Mouse (Mus musculus) cerebellum, adult 18-20 months (tissue): Measurements from ENCODE around the gene Kdelr2.
A peak's percentile ranks its signal among the peaks of the same experiment; 100 is the strongest.
"Not testable (repeated sequence)": the region's sequence is repeated elsewhere in the genome, so short reads cannot be mapped to it uniquely, and the experiment has no call there.

Experiments
- DNase-seq, 2 experiments: peaks; one replicate each; pipeline ENCODE4 v3.0.0; 2021

The Kdelr2 gene

GRCm38 (mm10) chr5:143403221-143404147 lies at the start of gene Kdelr2:
Gene Kdelr2, plus strand, starts transcription at chr5:143403838.
- peak; percentile 91 to 97 for DNase-seq

- no peak for DNase-seq
Observed at GRCm38 (mm10) chr5:143356017-143356416, 47.6 kb upstream of the Kdelr2 start.

- DNase-seq = no peak
Observed at GRCm38 (mm10) chr5:143356686-143357388, 46.8 kb upstream of the Kdelr2 start, which contains the start of gene Grid2ip. Gene Grid2ip, plus strand, starts transcription at chr5:143357338.

- DNase-seq = no peak
Observed at GRCm38 (mm10) chr5:143357564-143357963, 46.1 kb upstream of the Kdelr2 start.

GRCm38 (mm10) chr5:143359263-143359662 lies 44.4 kb upstream of the Kdelr2 start:
- no peak for DNase-seq

GRCm38 (mm10) chr5:143360000-143360399 lies 43.6 kb upstream of the Kdelr2 start:
- DNase-seq = no peak

- no peak for DNase-seq
Observed at GRCm38 (mm10) chr5:143361428-143361827, 42.2 kb upstream of the Kdelr2 start.

- DNase-seq = no peak
Observed at GRCm38 (mm10) chr5:143363678-143364615, 39.7 kb upstream of the Kdelr2 start.

GRCm38 (mm10) chr5:143367931-143368330 lies 35.7 kb upstream of the Kdelr2 start:
- DNase-seq = no peak

GRCm38 (mm10) chr5:143369611-143370255 lies 33.9 kb upstream of the Kdelr2 start:
- no peak for DNase-seq

GRCm38 (mm10) chr5:143370416-143371145 lies 33.1 kb upstream of the Kdelr2 start:
- no peak for DNase-seq

- no peak for DNase-seq
Observed at GRCm38 (mm10) chr5:143371146-143371510, 32.5 kb upstream of the Kdelr2 start.

GRCm38 (mm10) chr5:143372818-143373217 lies 30.8 kb upstream of the Kdelr2 start:
- DNase-seq = peak in 1 of 2 experiments; percentile 23

GRCm38 (mm10) chr5:143375242-143375641 lies 28.4 kb upstream of the Kdelr2 start:
- DNase-seq = peak; percentile 32 to 61

GRCm38 (mm10) chr5:143376156-143376555 lies 27.5 kb upstream of the Kdelr2 start:
- DNase-seq = no peak

GRCm38 (mm10) chr5:143386797-143387621 lies 16.6 kb upstream of the Kdelr2 start:
- no peak for DNase-seq

- no peak for DNase-seq
Observed at GRCm38 (mm10) chr5:143394184-143394583, 9.5 kb upstream of the Kdelr2 start.

- not testable (repeated sequence) for DNase-seq
Observed at GRCm38 (mm10) chr5:143394966-143395365, 8.7 kb upstream of the Kdelr2 start.

- peak in 1 of 2 experiments; percentile 20 for DNase-seq
Observed at GRCm38 (mm10) chr5:143395649-143396048, 8.0 kb upstream of the Kdelr2 start.

GRCm38 (mm10) chr5:143400501-143400900 lies 3.1 kb upstream of the Kdelr2 start:
- DNase-seq = no peak
